Mouse (Mus musculus) CH12.LX (cell line): ENCODE measurements around the gene Per1. TPM values are rescaled to one million over a fixed set of nuclear protein-coding genes. Genes with fewer than 3 reads are reported as not detected.
A peak's percentile ranks its signal among the peaks of the same experiment; 100 is the strongest.

Experiments used
- DNase-seq: peaks from one replicate; pipeline ENCODE4 v3.0.0-alpha.2; 2013; ENCODE audit errors: extremely low read depth
- H3K27ac ChIP-seq: 2 replicates; pipeline ENCODE4 v1.5.1; 2012; ENCODE audit warnings: low read depth, mild to moderate bottlenecking, control low read depth, moderate library complexity; ENCODE audit not compliant: insufficient read depth
- H3K27me3 ChIP-seq: replicated peaks from 2 replicates; pipeline ENCODE3; 2012; ENCODE audit warnings: inconsistent platforms
- H3K36me3 ChIP-seq, 2 experiments: replicated peaks in 1 of 2; 2 replicates each; pipeline versions ENCODE3 to v1.6.1; 2012; ENCODE audit warnings: inconsistent platforms in 1 of 2, low read length in 1 of 2, mild to moderate bottlenecking in 1 of 2, mixed read lengths in 1 of 2, moderate library complexity in 1 of 2; ENCODE audit not compliant: control insufficient read depth in 1 of 2, insufficient read depth in 1 of 2
- H3K4me1 ChIP-seq, 2 experiments: 2 replicates each; pipeline ENCODE4 v1.6.1; 2012; ENCODE audit warnings: inconsistent platforms in 1 of 2, moderate library complexity in 1 of 2; ENCODE audit not compliant: insufficient read depth in 2 of 2, control insufficient read depth in 1 of 2
- H3K4me2 ChIP-seq: 2 replicates; pipeline ENCODE4 v1.6.1; 2012; ENCODE audit warnings: low read depth, mild to moderate bottlenecking, control low read depth; ENCODE audit not compliant: poor library complexity, insufficient read depth, severe bottlenecking
- H3K4me3 ChIP-seq, 3 experiments: fragments of 150-350 bp in 1 of 3; sonication (generic) in 1 of 3; replicated peaks in 1 of 3; 2 replicates each; pipeline versions ENCODE3 to v1.5.1; 2011 to 2012; ENCODE audit warnings: low read depth in 2 of 3, low read length in 2 of 3, mild to moderate bottlenecking in 2 of 3, moderate library complexity in 2 of 3, control low read depth in 1 of 3, improper control_type of control experiment in 1 of 3, inconsistent platforms in 1 of 3, mixed read lengths in 1 of 3; ENCODE audit not compliant: poor library complexity in 1 of 3
- H3K79me2 ChIP-seq: replicated peaks from 2 replicates; pipeline ENCODE4 v1.6.1; 2012; ENCODE audit warnings: mild to moderate bottlenecking, moderate library complexity; ENCODE audit not compliant: control insufficient read depth, poor library complexity, insufficient read depth, severe bottlenecking; ENCODE audit errors: extremely low read depth
- H3K9ac ChIP-seq: 2 replicates; pipeline ENCODE4 v1.6.1; 2012; ENCODE audit warnings: low read depth, mild to moderate bottlenecking, control low read depth, moderate library complexity; ENCODE audit not compliant: insufficient read depth
- H3K9me3 ChIP-seq: replicated peaks from 2 replicates; pipeline ENCODE3; 2012; ENCODE audit warnings: low read length, inconsistent platforms, mixed read lengths
- BHLHE40 ChIP-seq: IDR thresholded peaks from 2 replicates; pipeline ENCODE4 v1.6.1; 2011; ENCODE audit warnings: mild to moderate bottlenecking, low read depth, low read length, improper control_type of control experiment
- CHD1 ChIP-seq: IDR thresholded peaks from 2 replicates; pipeline ENCODE4 v1.6.1; 2012; ENCODE audit warnings: low read depth, low read length, improper control_type of control experiment, inconsistent platforms
- CHD2 ChIP-seq: IDR thresholded peaks from 2 replicates; pipeline ENCODE4 v1.6.1; 2011; ENCODE audit warnings: low read length, improper control_type of control experiment
- CTCF ChIP-seq, 2 experiments: IDR thresholded peaks in 1 of 2; conservative IDR thresholded peaks in 1 of 2; 2 replicates each; pipeline ENCODE4 v1.5.1; 2011 to 2012; ENCODE audit warnings: low read depth in 2 of 2, low read length in 2 of 2, improper control_type of control experiment in 1 of 2, inconsistent platforms in 1 of 2, mild to moderate bottlenecking in 1 of 2, moderate library complexity in 1 of 2
- E2F4 ChIP-seq: IDR thresholded peaks from 2 replicates; pipeline ENCODE4 v1.6.1; 2011; ENCODE audit warnings: low read depth, low read length, improper control_type of control experiment; ENCODE audit not compliant: insufficient replicate concordance
- ELF1 ChIP-seq: IDR thresholded peaks from 2 replicates; pipeline ENCODE4 v1.6.1; 2014; ENCODE audit warnings: low read depth, mild to moderate bottlenecking, inconsistent platforms, low read length, improper control_type of control experiment
- EP300 ChIP-seq: IDR thresholded peaks from 2 replicates; pipeline ENCODE4 v1.6.1; 2011; ENCODE audit warnings: low read length, improper control_type of control experiment
- ETS1 ChIP-seq: conservative IDR thresholded peaks from 2 replicates; pipeline ENCODE4 v1.6.1; 2012; ENCODE audit warnings: low read depth, mild to moderate bottlenecking, inconsistent platforms, low read length, improper control_type of control experiment, moderate library complexity
- GABPA ChIP-seq: IDR thresholded peaks from 2 replicates; pipeline ENCODE4 v1.6.1; 2012; ENCODE audit warnings: low read depth, low read length, improper control_type of control experiment, inconsistent platforms; ENCODE audit not compliant: insufficient replicate concordance
- HCFC1 ChIP-seq: IDR thresholded peaks from 2 replicates; pipeline ENCODE4 v1.6.1; 2012; ENCODE audit warnings: low read depth, mild to moderate bottlenecking, inconsistent platforms, low read length, improper control_type of control experiment
- IRF4 ChIP-seq: IDR thresholded peaks from 2 replicates; pipeline ENCODE4 v1.6.1; 2014; ENCODE audit warnings: low read depth, mild to moderate bottlenecking, inconsistent platforms, low read length, improper control_type of control experiment
- JUN ChIP-seq: IDR thresholded peaks from 2 replicates; pipeline ENCODE4 v1.6.1; 2011; ENCODE audit warnings: low read depth, mild to moderate bottlenecking, low read length, improper control_type of control experiment, moderate library complexity; ENCODE audit not compliant: insufficient read depth
- JUND ChIP-seq: conservative IDR thresholded peaks from 2 replicates; pipeline ENCODE4 v1.6.1; 2011; ENCODE audit warnings: low read depth, low read length, improper control_type of control experiment
- KAT2A ChIP-seq: IDR thresholded peaks from 2 replicates; pipeline ENCODE4 v1.6.1; 2012; ENCODE audit warnings: low read length, improper control_type of control experiment, inconsistent platforms; ENCODE audit not compliant: insufficient replicate concordance
- MAFK ChIP-seq: IDR thresholded peaks from 2 replicates; pipeline ENCODE4 v1.6.1; 2011; ENCODE audit warnings: low read length, improper control_type of control experiment; ENCODE audit not compliant: insufficient replicate concordance
- MAX ChIP-seq: IDR thresholded peaks from 2 replicates; pipeline ENCODE4 v1.6.1; 2011; ENCODE audit warnings: low read length, improper control_type of control experiment
- MAZ ChIP-seq: IDR thresholded peaks from 2 replicates; pipeline ENCODE4 v1.6.1; 2012; ENCODE audit warnings: low read depth, mild to moderate bottlenecking, inconsistent platforms, low read length, improper control_type of control experiment, moderate library complexity
- MEF2A ChIP-seq: IDR thresholded peaks from 2 replicates; pipeline ENCODE4 v1.6.1; 2014; ENCODE audit warnings: low read depth, mild to moderate bottlenecking, inconsistent platforms, low read length, improper control_type of control experiment, borderline replicate concordance
- MXI1 ChIP-seq: IDR thresholded peaks from 2 replicates; pipeline ENCODE4 v1.6.1; 2011; ENCODE audit warnings: mild to moderate bottlenecking, low read depth, low read length, improper control_type of control experiment
- MYC ChIP-seq: IDR thresholded peaks from 2 replicates; pipeline ENCODE4 v1.6.1; 2011; ENCODE audit warnings: low read depth, mild to moderate bottlenecking, improper control_type of control experiment, low read length
- NELFE ChIP-seq: IDR thresholded peaks from 2 replicates; pipeline ENCODE4 v1.6.1; 2011; ENCODE audit warnings: low read depth, low read length, improper control_type of control experiment
- NRF1 ChIP-seq: IDR thresholded peaks from 2 replicates; pipeline ENCODE4 v1.6.1; 2014; ENCODE audit warnings: low read depth, mild to moderate bottlenecking, inconsistent platforms, low read length, improper control_type of control experiment, moderate library complexity
- PAX5 ChIP-seq: IDR thresholded peaks from 2 replicates; pipeline ENCODE4 v1.6.1; 2012; ENCODE audit warnings: low read length, inconsistent platforms, mixed read lengths
- POLR2A ChIP-seq: IDR thresholded peaks from 2 replicates; pipeline ENCODE4 v1.6.1; 2011; ENCODE audit warnings: low read depth, mild to moderate bottlenecking, improper control_type of control experiment, low read length
- RAD21 ChIP-seq: IDR thresholded peaks from 2 replicates; pipeline ENCODE4 v1.6.1; 2011; ENCODE audit warnings: low read depth, mild to moderate bottlenecking, low read length, improper control_type of control experiment, moderate library complexity
- RCOR1 ChIP-seq: conservative IDR thresholded peaks from 2 replicates; pipeline ENCODE4 v1.6.1; 2012; ENCODE audit warnings: low read depth, mild to moderate bottlenecking, inconsistent platforms, low read length, improper control_type of control experiment
- SIN3A ChIP-seq: IDR thresholded peaks from 2 replicates; pipeline ENCODE4 v1.6.1; 2012; ENCODE audit warnings: low read length, improper control_type of control experiment, inconsistent platforms
- SMC3 ChIP-seq: IDR thresholded peaks from 2 replicates; pipeline ENCODE4 v1.6.1; 2011; ENCODE audit warnings: low read depth, low read length, improper control_type of control experiment
- TBP ChIP-seq: conservative IDR thresholded peaks from 2 replicates; pipeline ENCODE4 v1.6.1; 2011; ENCODE audit warnings: low read depth, low read length, improper control_type of control experiment
- TCF12 ChIP-seq: IDR thresholded peaks from 2 replicates; pipeline ENCODE4 v1.6.1; 2014; ENCODE audit warnings: low read depth, mild to moderate bottlenecking, inconsistent platforms, low read length, improper control_type of control experiment
- UBTF ChIP-seq: IDR thresholded peaks from 2 replicates; pipeline ENCODE4 v1.6.1; 2012; ENCODE audit warnings: low read depth, mild to moderate bottlenecking, inconsistent platforms, low read length, improper control_type of control experiment, moderate library complexity
- USF1 ChIP-seq: IDR thresholded peaks from 2 replicates; pipeline ENCODE4 v1.6.1; 2014; ENCODE audit warnings: low read depth, mild to moderate bottlenecking, inconsistent platforms, low read length, improper control_type of control experiment
- USF2 ChIP-seq: conservative IDR thresholded peaks from 2 replicates; pipeline ENCODE4 v1.6.1; 2011; ENCODE audit warnings: low read depth, low read length, improper control_type of control experiment
- ZC3H11A ChIP-seq: IDR thresholded peaks from 2 replicates; pipeline ENCODE4 v1.6.1; 2012; ENCODE audit warnings: low read depth, mild to moderate bottlenecking, inconsistent platforms, low read length, improper control_type of control experiment
- ZNF384 ChIP-seq: IDR thresholded peaks from 2 replicates; pipeline ENCODE4 v1.6.1; 2012; ENCODE audit warnings: low read depth, low read length, improper control_type of control experiment, inconsistent platforms
- dilution Hi-C: fragments of 300-500 bp; cut with MboI; formaldehyde crosslinking; loops from 2 replicates; pipeline ENCODE4 v1.14.3; 2020; ENCODE audit warnings: low sequenced_read_pairs; ENCODE audit not compliant: extremely low pct_unique_long_range_greater_than_20kb, extremely low pct_ligation_motif_present
- in situ Hi-C: fragments of 300-500 bp; cut with MboI; formaldehyde crosslinking; loops from 3 replicates; pipeline ENCODE4 v1.14.3; 2019; ENCODE audit warnings: low sequenced_read_pairs, low pct_ligation_motif_present, low pct_unique_long_range_greater_than_20kb, mixed read lengths
- polyA plus RNA-seq: library from polyadenylated mRNA; unstranded; fragments of >175 nt; gene quantifications from 2 replicates; pipeline ENCODE4 v1.2.1, GENCODE M21; 2012; ENCODE audit warnings: low read depth; ENCODE audit not compliant: insufficient read length
- total RNA-seq, 2 experiments: library from RNA; depleted of rRNA; stranded (reverse); fragments of 300-350 nt in 1 of 2; fragments of >200 nt in 1 of 2; gene quantifications; 2 replicates each; pipeline ENCODE4 v1.2.3; 2012 to 2014

Per1 gene
- total and polyA plus RNA-seq, 3 experiments = 2.8 to 38.3 (median 11.8) TPM

DNA sequence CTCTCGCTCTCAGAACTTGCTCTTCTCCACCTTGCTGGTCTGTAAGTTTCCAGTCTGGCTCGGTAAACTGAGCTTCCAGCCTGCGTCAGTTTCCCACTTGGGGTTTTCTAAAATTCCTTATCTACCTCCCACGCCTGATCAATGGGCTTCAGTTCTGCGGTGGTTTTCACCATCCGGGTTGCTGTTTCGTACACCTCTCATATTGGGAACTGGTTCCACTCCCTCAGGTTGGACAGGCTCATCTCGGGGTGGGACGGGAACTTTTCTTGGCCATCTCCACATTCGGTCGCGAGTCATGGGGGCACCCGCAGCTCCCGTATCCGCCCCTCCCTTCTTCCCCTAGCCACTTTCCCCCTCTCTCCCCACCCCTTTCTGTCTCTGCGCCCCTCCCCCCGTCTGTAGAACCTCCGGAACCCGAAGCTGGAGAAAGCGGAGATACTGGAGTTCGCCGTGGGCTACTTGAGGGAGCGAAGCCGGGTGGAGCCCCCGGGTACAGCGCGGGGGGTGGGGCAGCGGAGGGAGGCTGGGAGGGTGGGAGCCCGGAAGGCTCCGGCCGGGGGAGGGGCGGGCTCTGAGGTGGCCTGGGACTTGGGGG is 26.8 kb downstream of the Per1 start:
- peaks cover 5 to 52% of the 10 kb centered on the region in 2 experiments for H3K4me1 ChIP-seq

DNA sequence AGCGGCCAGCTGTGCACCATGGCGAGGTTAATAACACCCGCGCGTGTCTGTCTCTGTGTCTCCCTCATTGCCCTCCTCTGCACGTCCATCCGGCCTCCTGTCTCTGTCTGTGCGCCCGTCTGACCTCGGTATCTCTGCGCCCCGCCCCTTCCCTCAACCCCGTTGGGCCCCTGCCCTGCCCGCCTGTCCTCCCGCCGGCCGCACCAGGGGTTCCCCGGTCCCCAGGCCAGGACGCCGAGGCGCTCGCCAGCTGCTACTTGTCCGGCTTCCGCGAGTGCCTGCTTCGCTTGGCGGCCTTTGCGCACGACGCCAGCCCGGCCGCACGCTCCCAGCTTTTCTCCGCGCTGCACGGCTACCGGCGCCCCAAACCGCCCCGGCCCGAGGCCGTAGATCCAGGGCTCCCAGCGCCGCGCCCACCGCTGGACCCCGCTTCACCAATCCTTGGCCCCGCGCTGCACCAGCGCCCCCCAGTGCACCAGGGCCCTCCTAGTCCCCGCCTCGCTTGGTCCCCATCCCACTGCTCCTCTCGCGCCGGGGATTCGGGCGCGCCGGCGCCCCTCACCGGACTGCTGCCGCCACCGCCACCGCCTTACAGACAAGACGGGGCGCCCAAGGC is 27.4 kb downstream of the Per1 start, which contains the start of gene 9130213A22Rik:
Gene 9130213A22Rik (minus strand): TSS at position 254 of the 616 bp plus-strand sequence.
- in situ Hi-C loops = no loop called here
- peaks cover 4 to 51% of the 10 kb centered on the region in 2 experiments for H3K4me1 ChIP-seq
- peak within 1 kb of the TSS; percentile 68 for H3K9ac ChIP-seq
- H3K36me3 ChIP-seq = no peaks in the 10 kb centered on the region
- H3K79me2 ChIP-seq = no peaks in the 10 kb centered on the region
- H3K27me3 ChIP-seq = peaks cover 61% of the 10 kb centered on the region
- peak within 1 kb of the TSS; percentile 61 for H3K27ac ChIP-seq
- H3K9me3 ChIP-seq = no peaks in the 10 kb centered on the region
- peak; percentile 71 for DNase-seq
- dilution Hi-C loops = no loop called here
- H3K4me2 ChIP-seq = peak within 1 kb of the TSS; percentile 78
- H3K4me3 ChIP-seq = peak within 1 kb of the TSS; percentile 69 to 97 (median 76)
- peak; percentile 38 for TF ChIP-seq ZC3H11A
- no peak for TF ChIP-seq TCF12
- no peak for TF ChIP-seq CHD2
- TF ChIP-seq MAZ = peak; percentile 74
- peak; percentile 48 for TF ChIP-seq SIN3A
- TF ChIP-seq PAX5 = no peak
- TF ChIP-seq CTCF (conservative IDR thresholded peaks at IDR 0.05 in 1 of 2, IDR thresholded peaks at IDR 0.05 in 1 of 2; ENCODE audit: low read depth in 2 of 2, low read length in 2 of 2) = peak in 1 of 2 experiments; percentile 97; a peak in 2 of 4 replicates
- TF ChIP-seq JUN = no peak
- no peak for TF ChIP-seq POLR2A
- 0 out of 2 replicates have a peak, but pooled peaks have one; percentile 9 for TF ChIP-seq IRF4
- peak; percentile 2 for TF ChIP-seq HCFC1
- peak; percentile 98 for TF ChIP-seq UBTF
- 0 out of 2 replicates have a peak, but pooled peaks have one; percentile 21 for TF ChIP-seq MEF2A
- TF ChIP-seq RCOR1 = no peak
- peak; percentile 56 for TF ChIP-seq NRF1
- peak; percentile 83 for TF ChIP-seq SMC3
- peak; percentile 82 for TF ChIP-seq MXI1
- TF ChIP-seq EP300 = no peak
- TF ChIP-seq JUND = no peak

More for the DNA sequence above, 26.8 kb downstream of the Per1 start:
- H3K4me3 ChIP-seq = peak overlapping the region; percentile 69 to 97 (median 76)
- in situ Hi-C loops (no loop called here), dilution Hi-C loops (no loop called here)
- H3K9ac ChIP-seq = peak overlapping the region; percentile 68
- TF ChIP-seq ZC3H11A (no peak), MAX (no peak), BHLHE40 (no peak), SMC3 (no peak), E2F4 (no peak), MEF2A (peak; percentile 10; the same call in 1 of the 2 replicates), UBTF (no peak), SIN3A (peak; percentile 2; the same call in 1 of the 2 replicates), HCFC1 (0 out of 2 replicates have a peak, but pooled peaks have one; percentile 14), NRF1 (no peak), ETS1 (no peak), CTCF (conservative IDR thresholded peaks at IDR 0.05 in 1 of 2, IDR thresholded peaks at IDR 0.05 in 1 of 2; ENCODE audit: low read depth in 2 of 2, low read length in 2 of 2) (no peak), KAT2A (no peak), MYC (no peak), TBP (no peak), RAD21 (no peak), CHD1 (no peak; the same call in 1 of the 2 replicates), TCF12 (no peak), GABPA (no peak), POLR2A (no peak), EP300 (no peak), RCOR1 (no peak), ZNF384 (no peak), JUN (no peak), CHD2 (peak; percentile 64; the same call in 1 of the 2 replicates), USF2 (no peak), NELFE (no peak), USF1 (no peak), IRF4 (no peak; the same call in 1 of the 2 replicates), ELF1 (no peak), MAFK (no peak), MAZ (0 out of 2 replicates have a peak, but pooled peaks have one; percentile 55)
- H3K27ac ChIP-seq = no peak overlapping the region
- no peaks in the 10 kb centered on the region for H3K9me3 ChIP-seq
- peak; percentile 27 for DNase-seq
- H3K79me2 ChIP-seq = no peaks in the 10 kb centered on the region
- peak overlapping the region; percentile 78 for H3K4me2 ChIP-seq
- H3K36me3 ChIP-seq = no peaks in the 10 kb centered on the region
- H3K27me3 ChIP-seq = peaks cover 61% of the 10 kb centered on the region
